Mouse (Mus musculus) cerebellum, adult 8-10 months (tissue): ENCODE measurements around the gene Hpca.
A peak's percentile ranks its signal among the peaks of the same experiment; 100 is the strongest.

ENCODE experiments used
- DNase-seq: peaks from one replicate; pipeline ENCODE4 v3.0.0; 2022

Gene Hpca

GRCm38 (mm10) chr4:129107348-129107899, 14.4 kb downstream of the Hpca start:
- no peak for DNase-seq

- DNase-seq: no peak
These were observed 15.8 kb downstream of the Hpca start for GRCm38 (mm10) chr4:129106073-129106472.

GRCm38 (mm10) chr4:129105356-129105755, 16.5 kb downstream of the Hpca start, which contains the start of gene Tmem54:
Tmem54 (plus strand) TSS chr4:129105548.
- no peak for DNase-seq

GRCm38 (mm10) chr4:129102133-129102829, 19.6 kb downstream of the Hpca start:
- DNase-seq: no peak

- DNase-seq: no peak
These were observed 24.8 kb downstream of the Hpca start for GRCm38 (mm10) chr4:129097006-129097405.

GRCm38 (mm10) chr4:129095276-129095675, 26.6 kb downstream of the Hpca start:
- no peak for DNase-seq

GRCm38 (mm10) chr4:129087850-129088249, 34.0 kb downstream of the Hpca start:
- DNase-seq: no peak

GRCm38 (mm10) chr4:129086078-129086477, 35.8 kb downstream of the Hpca start:
- peak; percentile 81 for DNase-seq

- no peak for DNase-seq
These were observed 36.9 kb downstream of the Hpca start for GRCm38 (mm10) chr4:129084896-129085295.

GRCm38 (mm10) chr4:129082379-129083115, 39.3 kb downstream of the Hpca start:
- peak; percentile 79 for DNase-seq

GRCm38 (mm10) chr4:129081939-129082338, 39.9 kb downstream of the Hpca start:
- no peak for DNase-seq

- no peak for DNase-seq
These were observed 40.3 kb downstream of the Hpca start for GRCm38 (mm10) chr4:129081512-129081911.

- peak; percentile 85 for DNase-seq
These were observed 40.8 kb downstream of the Hpca start for GRCm38 (mm10) chr4:129081041-129081440.

GRCm38 (mm10) chr4:129079126-129079525, 42.7 kb downstream of the Hpca start:
- no peak for DNase-seq

GRCm38 (mm10) chr4:129068848-129069247, 53.0 kb downstream of the Hpca start:
- DNase-seq: no peak

GRCm38 (mm10) chr4:129067638-129068415, 54.0 kb downstream of the Hpca start:
- no peak for DNase-seq

GRCm38 (mm10) chr4:129065688-129066236, 56.1 kb downstream of the Hpca start:
- no peak for DNase-seq

- no peak for DNase-seq
These were observed 59.4 kb downstream of the Hpca start for GRCm38 (mm10) chr4:129062281-129063075.
